Mouse (Mus musculus): ENCODE measurements at regions not wholly inside any gene's neighbourhood (a gene's known extent, or its start where the extent isn't known, plus 50 kb on each side); places are given as distances from the start of the nearest gene placed in this dataset.

GRCm38 (mm10) chr13:59892340-59892739 is 69.4 kb upstream of the Tut7 start:
- no peak overlapping the region for H3K27ac ChIP-seq (ENCODE audit: control insufficient read depth, insufficient read depth, low read depth, low read length)
- peaks cover 6% of the 10 kb centered on the region for H3K4me1 ChIP-seq (ENCODE audit: control insufficient read depth, insufficient read depth, low read length)
- TF ChIP-seq CTCF (IDR thresholded peaks at IDR 0.05; ENCODE audit: control insufficient read depth, insufficient read depth, insufficient replicate concordance, low read depth, low read length) (no peak), POLR2A (IDR thresholded peaks at IDR 0.05; ENCODE audit: control insufficient read depth, low read depth, low read length) (no peak)
- H3K36me3 ChIP-seq (ENCODE audit: control insufficient read depth, insufficient read depth, low read length) = no peaks in the 10 kb centered on the region
- no peaks in the 10 kb centered on the region for H3K27me3 ChIP-seq (ENCODE audit: control insufficient read depth, insufficient read depth, low read length)
- H3K4me3 ChIP-seq (ENCODE audit: control insufficient read depth, low read depth, low read length) = no peak overlapping the region

DNA sequence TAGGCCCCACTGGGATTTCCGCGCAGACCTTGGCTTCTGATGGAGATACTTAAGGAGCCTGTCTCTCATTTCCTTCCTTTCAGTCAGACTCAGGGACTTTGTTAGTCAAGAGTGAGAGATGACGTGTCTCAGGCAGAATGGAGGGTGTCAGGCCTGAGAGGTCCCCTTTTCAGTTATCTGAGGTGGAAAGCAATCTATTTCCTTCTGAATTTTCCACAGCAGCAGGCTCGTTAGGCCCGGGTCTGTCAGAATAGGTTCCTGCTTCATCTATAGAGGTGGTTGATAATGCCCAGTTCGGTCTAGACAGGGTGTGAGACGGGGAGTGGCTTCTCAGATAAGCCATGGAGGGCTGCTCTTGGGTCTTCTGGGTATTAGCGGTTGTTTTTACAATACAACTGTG is 68.8 kb upstream of the Tut7 start:
- TF ChIP-seq POLR2A (IDR thresholded peaks at IDR 0.05; ENCODE audit: control insufficient read depth, low read depth, low read length) (no peak), CTCF (IDR thresholded peaks at IDR 0.05; ENCODE audit: control insufficient read depth, insufficient read depth, insufficient replicate concordance, low read depth, low read length) (no peak)
- Histone ChIP-seq H3K4me3 (ENCODE audit: control insufficient read depth, low read depth, low read length) (no peak overlapping the region), H3K27me3 (ENCODE audit: control insufficient read depth, insufficient read depth, low read length) (no peaks in the 10 kb centered on the region), H3K4me1 (ENCODE audit: control insufficient read depth, insufficient read depth, low read length) (peaks cover 6% of the 10 kb centered on the region), H3K36me3 (ENCODE audit: control insufficient read depth, insufficient read depth, low read length) (no peaks in the 10 kb centered on the region), H3K27ac (ENCODE audit: control insufficient read depth, insufficient read depth, low read depth, low read length) (no peak overlapping the region)

DNA sequence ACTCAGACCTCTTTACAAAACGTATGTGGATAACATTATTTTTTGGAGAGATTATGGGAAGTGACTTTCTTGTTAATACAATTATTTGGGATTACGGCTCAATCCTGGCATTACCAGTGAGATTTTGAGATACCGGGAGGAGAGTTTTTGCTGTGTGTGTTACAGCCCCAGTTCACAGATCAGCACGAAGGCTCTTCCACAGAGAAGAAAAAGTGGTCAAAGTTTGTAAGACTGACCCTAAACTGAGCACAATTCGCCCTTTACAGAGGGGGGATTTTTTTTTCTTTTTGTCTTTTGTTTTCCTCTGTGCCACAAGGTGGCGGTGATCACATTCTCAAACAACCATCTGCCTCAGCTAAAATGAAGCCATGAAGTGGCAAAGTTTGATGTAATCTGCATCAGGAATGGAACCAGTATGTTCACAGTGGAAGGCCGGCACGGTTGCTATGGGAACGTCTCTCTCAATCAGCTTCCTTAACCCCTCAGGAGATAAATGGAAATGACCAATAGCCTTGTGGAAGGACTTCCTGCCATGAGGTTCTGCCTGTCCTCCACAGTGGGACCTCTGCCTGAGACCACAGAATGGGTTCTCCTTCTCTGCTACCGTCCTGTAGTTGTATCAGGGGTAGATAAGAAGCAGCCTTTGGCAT is 66.6 kb upstream of the Tut7 start:
- peaks cover 6% of the 10 kb centered on the region for H3K4me1 ChIP-seq (ENCODE audit: control insufficient read depth, insufficient read depth, low read length)
- TF ChIP-seq POLR2A (IDR thresholded peaks at IDR 0.05; ENCODE audit: control insufficient read depth, low read depth, low read length) (no peak), CTCF (IDR thresholded peaks at IDR 0.05; ENCODE audit: control insufficient read depth, insufficient read depth, insufficient replicate concordance, low read depth, low read length) (no peak)
- no peaks in the 10 kb centered on the region for H3K36me3 ChIP-seq (ENCODE audit: control insufficient read depth, insufficient read depth, low read length)
- H3K27me3 ChIP-seq (ENCODE audit: control insufficient read depth, insufficient read depth, low read length) = no peaks in the 10 kb centered on the region
- no peak overlapping the region for H3K4me3 ChIP-seq (ENCODE audit: control insufficient read depth, low read depth, low read length)
- H3K27ac ChIP-seq (ENCODE audit: control insufficient read depth, insufficient read depth, low read depth, low read length) = no peak overlapping the region

DNA sequence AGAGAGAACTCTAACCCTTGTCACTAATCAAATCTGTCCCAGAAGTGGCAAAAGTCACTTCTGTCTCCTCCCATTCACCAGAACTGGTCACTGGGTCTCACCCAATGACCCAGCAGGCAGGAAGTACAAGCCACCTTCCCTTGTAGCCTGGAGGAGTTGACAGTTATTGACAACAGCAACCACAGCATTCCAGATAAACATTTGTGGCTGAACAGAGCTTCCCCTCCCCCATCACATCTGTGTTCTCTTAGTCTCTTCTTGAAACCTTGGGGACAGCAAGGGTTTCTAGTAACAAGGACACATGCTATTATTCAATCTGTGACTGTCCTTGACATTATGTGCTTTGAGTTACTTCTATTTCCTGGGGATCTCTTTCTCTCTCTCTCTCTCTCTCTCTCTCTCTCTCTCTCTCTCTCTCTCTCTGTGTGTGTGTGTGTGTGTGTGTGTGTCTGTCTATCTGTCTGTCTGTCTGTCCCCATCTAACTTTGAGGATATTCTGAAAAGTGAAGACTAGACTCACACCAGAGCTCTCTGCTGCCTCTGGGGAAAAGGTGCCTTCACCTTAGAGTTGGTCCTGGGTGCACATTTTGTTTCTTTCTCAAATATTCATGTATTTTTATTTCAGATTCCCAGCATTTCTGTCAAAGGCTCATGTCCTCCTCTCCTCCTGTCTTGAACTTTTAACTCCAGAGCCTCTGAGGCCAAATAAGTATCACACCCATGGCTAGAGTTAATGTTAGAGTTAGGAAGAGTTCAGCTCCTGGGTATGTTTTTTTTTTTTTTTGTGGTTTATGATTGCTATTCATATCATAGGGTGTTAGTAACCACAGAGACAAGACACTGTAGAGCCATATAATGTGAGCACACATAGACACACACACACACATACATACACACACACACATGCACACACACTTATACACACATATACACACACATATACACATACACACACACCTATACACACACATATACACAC is 65.4 kb upstream of the Tut7 start:
- H3K27ac ChIP-seq (ENCODE audit: control insufficient read depth, insufficient read depth, low read depth, low read length) = no peak overlapping the region
- no peaks in the 10 kb centered on the region for H3K27me3 ChIP-seq (ENCODE audit: control insufficient read depth, insufficient read depth, low read length)
- TF ChIP-seq POLR2A (IDR thresholded peaks at IDR 0.05; ENCODE audit: control insufficient read depth, low read depth, low read length) (no peak), CTCF (IDR thresholded peaks at IDR 0.05; ENCODE audit: control insufficient read depth, insufficient read depth, insufficient replicate concordance, low read depth, low read length) (no peak)
- peaks cover 6% of the 10 kb centered on the region for H3K4me1 ChIP-seq (ENCODE audit: control insufficient read depth, insufficient read depth, low read length)
- no peak overlapping the region for H3K4me3 ChIP-seq (ENCODE audit: control insufficient read depth, low read depth, low read length)
- no peaks in the 10 kb centered on the region for H3K36me3 ChIP-seq (ENCODE audit: control insufficient read depth, insufficient read depth, low read length)

GRCm38 (mm10) chr13:59887306-59887705 is 64.4 kb upstream of the Tut7 start:
- TF ChIP-seq CTCF (IDR thresholded peaks at IDR 0.05; ENCODE audit: control insufficient read depth, insufficient read depth, insufficient replicate concordance, low read depth, low read length) = no peak
- Histone ChIP-seq H3K36me3 (ENCODE audit: control insufficient read depth, insufficient read depth, low read length) (no peaks in the 10 kb centered on the region), H3K27me3 (ENCODE audit: control insufficient read depth, insufficient read depth, low read length) (no peaks in the 10 kb centered on the region), H3K27ac (ENCODE audit: control insufficient read depth, insufficient read depth, low read depth, low read length) (no peak overlapping the region), H3K4me1 (ENCODE audit: control insufficient read depth, insufficient read depth, low read length) (peaks cover 7% of the 10 kb centered on the region), H3K4me3 (ENCODE audit: control insufficient read depth, low read depth, low read length) (no peak overlapping the region)

GRCm38 (mm10) chr13:59886572-59886971 is 63.6 kb upstream of the Tut7 start:
- TF ChIP-seq POLR2A (IDR thresholded peaks at IDR 0.05; ENCODE audit: control insufficient read depth, low read depth, low read length) (no peak), CTCF (IDR thresholded peaks at IDR 0.05; ENCODE audit: control insufficient read depth, insufficient read depth, insufficient replicate concordance, low read depth, low read length) (peak; percentile 28; the same call in 1 of the 2 replicates)
- Histone ChIP-seq H3K4me1 (ENCODE audit: control insufficient read depth, insufficient read depth, low read length) (peaks cover 8% of the 10 kb centered on the region), H3K4me3 (ENCODE audit: control insufficient read depth, low read depth, low read length) (no peak overlapping the region), H3K36me3 (ENCODE audit: control insufficient read depth, insufficient read depth, low read length) (no peaks in the 10 kb centered on the region), H3K27me3 (ENCODE audit: control insufficient read depth, insufficient read depth, low read length) (no peaks in the 10 kb centered on the region), H3K27ac (ENCODE audit: control insufficient read depth, insufficient read depth, low read depth, low read length) (no peak overlapping the region)

DNA sequence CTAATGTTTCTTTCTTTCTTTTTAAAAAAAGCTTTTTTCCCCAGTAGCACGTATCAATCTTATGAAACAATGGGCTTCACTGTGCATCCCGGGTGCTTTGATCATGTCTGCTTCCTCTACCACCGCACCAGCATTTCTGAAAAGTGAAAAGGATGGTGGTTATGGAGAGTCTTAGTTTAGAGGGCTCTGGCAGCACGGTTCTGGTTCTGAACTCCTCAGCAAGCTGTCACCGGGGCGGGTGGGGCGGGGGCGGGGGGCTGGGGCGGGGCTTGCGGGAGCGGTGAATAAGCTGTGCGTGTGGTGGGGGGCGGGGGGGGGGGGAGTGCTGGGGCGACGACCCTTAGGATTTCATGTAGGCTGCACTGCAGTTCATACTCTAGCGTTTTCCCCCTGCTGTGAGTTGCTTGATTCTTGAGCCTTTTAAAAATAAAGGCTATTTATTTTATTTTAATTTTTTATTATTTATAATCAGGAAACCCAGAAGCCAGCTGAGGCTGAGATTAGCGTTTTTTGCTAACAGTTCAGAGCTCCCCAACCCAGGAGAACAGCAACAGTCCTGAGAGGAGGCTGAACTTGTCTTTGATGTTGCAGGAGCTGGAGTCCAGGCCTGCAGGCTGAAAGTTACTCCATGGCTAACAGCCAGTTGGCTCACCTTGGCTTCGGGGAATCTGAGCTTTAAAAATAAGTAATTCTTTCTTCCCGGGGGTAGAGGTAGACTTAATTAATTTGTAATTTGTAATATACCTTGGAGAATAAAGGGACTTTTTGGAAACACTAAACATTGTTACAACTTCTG is 59.2 kb upstream of the Tut7 start:
- Histone ChIP-seq H3K4me3 (ENCODE audit: control insufficient read depth, low read depth, low read length) (no peak overlapping the region), H3K27ac (ENCODE audit: control insufficient read depth, insufficient read depth, low read depth, low read length) (no peak overlapping the region), H3K36me3 (ENCODE audit: control insufficient read depth, insufficient read depth, low read length) (no peaks in the 10 kb centered on the region), H3K27me3 (ENCODE audit: control insufficient read depth, insufficient read depth, low read length) (no peaks in the 10 kb centered on the region), H3K4me1 (ENCODE audit: control insufficient read depth, insufficient read depth, low read length) (peaks cover 6% of the 10 kb centered on the region)
- TF ChIP-seq POLR2A (IDR thresholded peaks at IDR 0.05; ENCODE audit: control insufficient read depth, low read depth, low read length) (no peak), CTCF (IDR thresholded peaks at IDR 0.05; ENCODE audit: control insufficient read depth, insufficient read depth, insufficient replicate concordance, low read depth, low read length) (no peak)

Data from testis, adult 2 months (tissue).